Mouse (Mus musculus): Measurements from ENCODE around the gene Ppp1r15b. TPM values are rescaled to one million over a fixed set of nuclear protein-coding genes. Genes with fewer than 3 reads are reported as not detected.

The Ppp1r15b gene
- polyA plus RNA-seq, 1 experiment from 2014 or later = 48.0 TPM

GRCm38 (mm10) chr1:133131561-133131905, 590 bp downstream of the Ppp1r15b start:
- H3K27me3 ChIP-seq (replicated peaks; ENCODE audit: control insufficient read depth, insufficient read depth, low read length) = no peaks in the 10 kb centered on the region
- ATAC-seq = no peak
- H3K9me3 ChIP-seq (ENCODE audit: control insufficient read depth, low read length) = no peaks in the 10 kb centered on the region
- WGBS = 1% methylated on average over 35 of the region's 35 CpGs
- H3K27ac ChIP-seq (ENCODE audit: low read length) = peak overlapping the region; percentile 99
- H3K4me3 ChIP-seq (ENCODE audit: low read length) = peak overlapping the region; percentile 98
- H3K9ac ChIP-seq (ENCODE audit: low read depth, low read length) = peak overlapping the region; percentile 100
- H3K4me1 ChIP-seq (ENCODE audit: control insufficient read depth, insufficient read depth, low read length) = peaks cover 12% of the 10 kb centered on the region
- H3K4me2 ChIP-seq (ENCODE audit: low read depth, low read length) = peak overlapping the region; percentile 93
- H3K36me3 ChIP-seq (ENCODE audit: control insufficient read depth, insufficient read depth, low read length) = no peaks in the 10 kb centered on the region

GRCm38 (mm10) chr1:133131936-133132335, 993 bp downstream of the Ppp1r15b start:
- H3K36me3 ChIP-seq (ENCODE audit: control insufficient read depth, insufficient read depth, low read length) = no peaks in the 10 kb centered on the region; the same call in 1 of the 2 replicates
- WGBS = under 1% methylated on average over 11 of the region's 11 CpGs
- H3K27ac ChIP-seq (ENCODE audit: low read length) = peak overlapping the region; percentile 99
- H3K4me2 ChIP-seq (ENCODE audit: low read depth, low read length) = peak overlapping the region; percentile 93
- H3K4me1 ChIP-seq (ENCODE audit: control insufficient read depth, insufficient read depth, low read length) = peaks cover 12% of the 10 kb centered on the region
- ATAC-seq = no peak
- no peaks in the 10 kb centered on the region for H3K27me3 ChIP-seq (replicated peaks; ENCODE audit: control insufficient read depth, insufficient read depth, low read length)
- no peaks in the 10 kb centered on the region for H3K9me3 ChIP-seq (ENCODE audit: control insufficient read depth, low read length)
- H3K4me3 ChIP-seq (ENCODE audit: low read length) = peak overlapping the region; percentile 98
- peak overlapping the region; percentile 100 for H3K9ac ChIP-seq (ENCODE audit: low read depth, low read length)

GRCm38 (mm10) chr1:133132388-133133326, 1.7 kb downstream of the Ppp1r15b start:
- Histone ChIP-seq H3K27ac (ENCODE audit: low read length) (peak overlapping the region; percentile 99), H3K4me2 (ENCODE audit: low read depth, low read length) (peak overlapping the region; percentile 93), H3K9ac (ENCODE audit: low read depth, low read length) (peak overlapping the region; percentile 100), H3K27me3 (replicated peaks; ENCODE audit: control insufficient read depth, insufficient read depth, low read length) (no peaks in the 10 kb centered on the region), H3K9me3 (ENCODE audit: control insufficient read depth, low read length) (no peaks in the 10 kb centered on the region), H3K4me1 (ENCODE audit: control insufficient read depth, insufficient read depth, low read length) (peaks cover 12% of the 10 kb centered on the region), H3K4me3 (ENCODE audit: low read length) (peak overlapping the region; percentile 98), H3K36me3 (ENCODE audit: control insufficient read depth, insufficient read depth, low read length) (peaks cover 4% of the 10 kb centered on the region; the same call in 1 of the 2 replicates)
- ATAC-seq = no peak
- WGBS = 5% methylated on average over 26 of the region's 26 CpGs

- peak overlapping the region; percentile 99 for H3K27ac ChIP-seq (ENCODE audit: low read length)
Measured at GRCm38 (mm10) chr1:133133425-133133824, 2.5 kb downstream of the Ppp1r15b start.

GRCm38 (mm10) chr1:133134071-133134470, 3.1 kb downstream of the Ppp1r15b start:
- no peaks in the 10 kb centered on the region for H3K9me3 ChIP-seq (ENCODE audit: control insufficient read depth, low read length)
- H3K4me1 ChIP-seq (ENCODE audit: control insufficient read depth, insufficient read depth, low read length) = peaks cover 10% of the 10 kb centered on the region
- H3K36me3 ChIP-seq (ENCODE audit: control insufficient read depth, insufficient read depth, low read length) = peaks cover 10% of the 10 kb centered on the region; the same call in 1 of the 2 replicates
- peak overlapping the region; percentile 98 for H3K4me3 ChIP-seq (ENCODE audit: low read length)
- ATAC-seq = no peak
- peak overlapping the region; percentile 93 for H3K4me2 ChIP-seq (ENCODE audit: low read depth, low read length)
- WGBS = 6% methylated on average over 4 of the region's 4 CpGs
- no peaks in the 10 kb centered on the region for H3K27me3 ChIP-seq (replicated peaks; ENCODE audit: control insufficient read depth, insufficient read depth, low read length)
- H3K9ac ChIP-seq (ENCODE audit: low read depth, low read length) = peak overlapping the region; percentile 100
- peak overlapping the region; percentile 37; the same call in 1 of the 2 replicates for H3K27ac ChIP-seq (ENCODE audit: low read length)

More at GRCm38 (mm10) chr1:133133425-133133824, 2.5 kb downstream of the Ppp1r15b start:
- Histone ChIP-seq H3K9ac (ENCODE audit: low read depth, low read length) (peak overlapping the region; percentile 100), H3K27me3 (replicated peaks; ENCODE audit: control insufficient read depth, insufficient read depth, low read length) (no peaks in the 10 kb centered on the region), H3K9me3 (ENCODE audit: control insufficient read depth, low read length) (no peaks in the 10 kb centered on the region), H3K4me1 (ENCODE audit: control insufficient read depth, insufficient read depth, low read length) (peaks cover 12% of the 10 kb centered on the region), H3K4me3 (ENCODE audit: low read length) (peak overlapping the region; percentile 98), H3K36me3 (ENCODE audit: control insufficient read depth, insufficient read depth, low read length) (peaks cover 4% of the 10 kb centered on the region; the same call in 1 of the 2 replicates), H3K4me2 (ENCODE audit: low read depth, low read length) (peak overlapping the region; percentile 93)
- no peak for ATAC-seq
- WGBS = 6% methylated on average over 2 of the region's 2 CpGs

GRCm38 (mm10) chr1:133134881-133135280, 3.9 kb downstream of the Ppp1r15b start:
- Histone ChIP-seq H3K9ac (ENCODE audit: low read depth, low read length) (peak overlapping the region; percentile 100), H3K9me3 (ENCODE audit: control insufficient read depth, low read length) (no peaks in the 10 kb centered on the region), H3K36me3 (ENCODE audit: control insufficient read depth, insufficient read depth, low read length) (peaks cover 14% of the 10 kb centered on the region), H3K4me3 (ENCODE audit: low read length) (peak overlapping the region; percentile 98), H3K27me3 (replicated peaks; ENCODE audit: control insufficient read depth, insufficient read depth, low read length) (no peaks in the 10 kb centered on the region), H3K4me1 (ENCODE audit: control insufficient read depth, insufficient read depth, low read length) (peaks cover 9% of the 10 kb centered on the region), H3K4me2 (ENCODE audit: low read depth, low read length) (peak overlapping the region; percentile 93), H3K27ac (ENCODE audit: low read length) (no peak overlapping the region)
- no peak for ATAC-seq
- WGBS = 19% methylated on average over 4 of the region's 4 CpGs

GRCm38 (mm10) chr1:133135808-133136207, 4.9 kb downstream of the Ppp1r15b start:
- 57% methylated on average over 5 of the region's 5 CpGs for WGBS
- no peak for ATAC-seq

GRCm38 (mm10) chr1:133138401-133138800, 7.5 kb downstream of the Ppp1r15b start:
- Histone ChIP-seq H3K9me3 (ENCODE audit: control insufficient read depth, low read length) (no peaks in the 10 kb centered on the region; the same call in 1 of the 2 replicates), H3K27ac (ENCODE audit: low read length) (no peak overlapping the region), H3K4me3 (ENCODE audit: low read length) (no peak overlapping the region), H3K36me3 (ENCODE audit: control insufficient read depth, insufficient read depth, low read length) (peaks cover 24% of the 10 kb centered on the region), H3K4me2 (ENCODE audit: low read depth, low read length) (no peak overlapping the region), H3K9ac (ENCODE audit: low read depth, low read length) (no peak overlapping the region), H3K27me3 (replicated peaks; ENCODE audit: control insufficient read depth, insufficient read depth, low read length) (no peaks in the 10 kb centered on the region), H3K4me1 (ENCODE audit: control insufficient read depth, insufficient read depth, low read length) (peaks cover 7% of the 10 kb centered on the region)
- 85% methylated on average over 1 of the region's 1 CpGs for WGBS
- ATAC-seq = no peak

More at GRCm38 (mm10) chr1:133135808-133136207, 4.9 kb downstream of the Ppp1r15b start:
- peaks cover 7% of the 10 kb centered on the region for H3K4me1 ChIP-seq (ENCODE audit: control insufficient read depth, insufficient read depth, low read length)
- H3K27ac ChIP-seq (ENCODE audit: low read length) = no peak overlapping the region
- H3K4me2 ChIP-seq (ENCODE audit: low read depth, low read length) = peak overlapping the region; percentile 93
- H3K9me3 ChIP-seq (ENCODE audit: control insufficient read depth, low read length) = no peaks in the 10 kb centered on the region
- H3K9ac ChIP-seq (ENCODE audit: low read depth, low read length) = peak overlapping the region; percentile 34; the same call in 1 of the 2 replicates
- peaks cover 22% of the 10 kb centered on the region for H3K36me3 ChIP-seq (ENCODE audit: control insufficient read depth, insufficient read depth, low read length)
- H3K27me3 ChIP-seq (replicated peaks; ENCODE audit: control insufficient read depth, insufficient read depth, low read length) = no peaks in the 10 kb centered on the region
- peak overlapping the region; percentile 35 for H3K4me3 ChIP-seq (ENCODE audit: low read length)
